In the genomic region with DNA sequence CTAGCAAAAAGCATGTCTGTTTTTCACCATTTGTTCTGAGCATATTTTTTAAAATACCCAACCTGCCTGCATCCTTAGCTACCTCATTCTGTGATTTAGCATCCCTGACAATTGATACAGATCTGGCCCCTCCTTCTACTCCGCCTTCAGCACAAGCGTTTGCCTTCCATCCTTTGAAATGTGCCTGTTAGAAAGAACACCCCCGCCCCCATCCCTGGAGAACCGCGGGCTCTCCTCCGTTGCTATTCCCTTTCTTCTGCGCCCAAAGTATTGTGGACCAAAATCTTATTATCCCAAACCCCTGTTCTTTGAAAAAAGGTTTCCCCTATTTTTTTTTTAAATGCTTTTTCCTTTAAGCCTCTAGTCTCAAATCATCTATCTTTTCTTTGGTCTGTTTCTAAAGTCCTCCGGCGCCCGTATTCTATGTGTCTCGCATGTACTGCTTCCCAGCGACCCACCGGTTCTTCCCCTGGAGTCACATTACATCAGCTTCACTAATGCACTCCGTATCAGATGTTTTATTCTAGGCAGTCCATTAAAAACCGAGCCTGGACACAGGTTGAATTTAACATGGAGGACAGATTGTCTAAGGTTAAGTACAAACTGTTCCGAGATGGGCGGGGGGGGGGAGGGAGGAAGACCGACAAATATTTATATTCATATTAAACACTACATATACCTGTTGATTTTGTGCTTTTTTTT, we compare ENCODE assay signal across 8 mouse cellular contexts. TPM values are rescaled to one million over a fixed set of nuclear protein-coding genes. Genes with fewer than 3 reads are reported as not detected.
DNase-seq lines count a peak whose midpoint lies in the region; ATAC-seq lines count a peak whose summit lies in the region.

No protein-coding gene starts in this region.

- no peak for ATAC-seq in lung, embryonic 16.5 days (ENCODE audit: low read depth)
- ATAC-seq in embryonic facial prominence, embryonic 15.5 days (ENCODE audit: insufficient number of reproducible peaks, low FRiP score, low TSS enrichment, low read depth): peak; percentile 22; the same call in 1 of the 2 replicates
- ATAC-seq in megakaryocyte-erythroid progenitor cell, adult 5-6 weeks (replicated peaks; ENCODE audit: low FRiP score, low TSS enrichment, poor library complexity, severe bottlenecking): no peak

- peaks cover 12% of the 10 kb centered on the region for H3K4me1 ChIP-seq in lung, embryonic 16.5 days (replicated peaks; ENCODE audit: control insufficient read depth, insufficient read depth, low read length)
- H3K4me1 ChIP-seq in embryonic facial prominence, embryonic 15.5 days: peaks cover 21% of the 10 kb centered on the region

- peak overlapping the region; percentile 61 for H3K4me3 ChIP-seq in lung, embryonic 16.5 days (ENCODE audit: low read length)
- H3K4me3 ChIP-seq in embryonic facial prominence, embryonic 15.5 days (replicated peaks): peak overlapping the region; percentile 48

- H3K4me2 ChIP-seq in lung, embryonic 16.5 days (ENCODE audit: low read depth, low read length): peak overlapping the region; percentile 99
- H3K4me2 ChIP-seq in embryonic facial prominence, embryonic 15.5 days (replicated peaks): peak overlapping the region; percentile 95

- H3K36me3 ChIP-seq in lung, embryonic 16.5 days (ENCODE audit: control insufficient read depth, insufficient read depth, low read length): no peaks in the 10 kb centered on the region
- no peaks in the 10 kb centered on the region for H3K36me3 ChIP-seq in embryonic facial prominence, embryonic 15.5 days

- WGBS in lung, embryonic 16.5 days: 1% methylated on average over 18 of the region's 18 CpGs
- WGBS in embryonic facial prominence, embryonic 15.5 days: under 1% methylated on average over 18 of the region's 18 CpGs

- H3K9ac ChIP-seq in lung, embryonic 16.5 days (ENCODE audit: low read length): no peak overlapping the region
- H3K9ac ChIP-seq in embryonic facial prominence, embryonic 15.5 days: no peak overlapping the region

- H3K27me3 ChIP-seq in lung, embryonic 16.5 days (ENCODE audit: control insufficient read depth, insufficient read depth, low read depth, low read length): peaks cover 34% of the 10 kb centered on the region
- H3K27me3 ChIP-seq in embryonic facial prominence, embryonic 15.5 days: peaks cover 34% of the 10 kb centered on the region

- no peak for DNase-seq in lung, postnatal 14 days
- peak; percentile 36 to 51 for DNase-seq in layer of hippocampus, postnatal 36 days
- peak; percentile 26 for DNase-seq in neural tube, embryonic 10.5 days (ENCODE audit: extremely low spot score, low spot score)
- no peak for DNase-seq in adrenal gland, adult 18-20 months (ENCODE audit: low spot score in 2 of 2)
- DNase-seq in thymus, postnatal 25 days: no peak

- H3K9me3 ChIP-seq in lung, embryonic 16.5 days (ENCODE audit: control insufficient read depth, low read length): no peaks in the 10 kb centered on the region
- H3K9me3 ChIP-seq in embryonic facial prominence, embryonic 15.5 days (replicated peaks): no peaks in the 10 kb centered on the region

- H3K27ac ChIP-seq in lung, embryonic 16.5 days (ENCODE audit: low read length): no peak overlapping the region
- no peak overlapping the region for H3K27ac ChIP-seq in embryonic facial prominence, embryonic 15.5 days (replicated peaks)

RNA-seq across cellular contexts. Expression of gene Uchl1, which starts 0.6 kb away (rescaled TPM):
- 59.2 and 62.0 TPM in 2 replicates for polyA plus RNA-seq in lung, embryonic 16.5 days (2015; fragmentation: Nextera tagmentation; extraction: Ambion mirVana)
- polyA plus RNA-seq in embryonic facial prominence, embryonic 15.5 days (2015; fragmentation: Nextera tagmentation; extraction: Ambion mirVana): 49.6 and 64.0 TPM in 2 replicates
- 100 to 1,000 TPM; 825 to 952 TPM for total RNA-seq in layer of hippocampus, postnatal 36 days (2021)
- 100 to 1,000 TPM in 1 of 2 experiments, 10 to 100 TPM in 1; 55.1 to 104 TPM for total RNA-seq in adrenal gland, adult 18-20 months (2021)
- total RNA-seq in megakaryocyte-erythroid progenitor cell, adult 5-6 weeks (2014; fragmentation: Nextera tagmentation): 0.48 TPM in 1 of 2 replicates, not detected in the other
- 1.4 TPM in 1 of 2 replicates, not detected in the other for total RNA-seq in megakaryocyte-erythroid progenitor cell, adult 5-6 weeks (2017)

RNA-seq across cellular contexts. Expression of gene Apbb2, which starts 56.8 kb away (rescaled TPM):
- polyA plus RNA-seq in lung, embryonic 16.5 days (2015; fragmentation: Nextera tagmentation; extraction: Ambion mirVana): 56.7 and 57.0 TPM in 2 replicates
- 43.6 and 54.7 TPM in 2 replicates for polyA plus RNA-seq in embryonic facial prominence, embryonic 15.5 days (2015; fragmentation: Nextera tagmentation; extraction: Ambion mirVana)
- 10 to 100 TPM; 48.7 to 59.2 TPM for total RNA-seq in layer of hippocampus, postnatal 36 days (2021)
- 10 to 100 TPM; 37.4 to 54.0 TPM for total RNA-seq in adrenal gland, adult 18-20 months (2021)
- total RNA-seq in megakaryocyte-erythroid progenitor cell, adult 5-6 weeks (2014; fragmentation: Nextera tagmentation): 2.4 and 2.5 TPM in 2 replicates
- 1.9 TPM in 1 of 2 replicates, not detected in the other for total RNA-seq in megakaryocyte-erythroid progenitor cell, adult 5-6 weeks (2017)

Comparison
In these comparisons a context has a peak if more than half of its experiments do, and no peak if none do; other contexts are left out.
1. DNase-seq: peak in layer of hippocampus, postnatal 36 days (2 of 2) and neural tube, embryonic 10.5 days (single experiment); none in lung, postnatal 14 days (single experiment), adrenal gland, adult 18-20 months (0 of 2) and thymus, postnatal 25 days (single experiment).
2. RNA of gene Uchl1, which starts 0.6 kb away (total RNA-seq): 825 to 952 TPM in layer of hippocampus, postnatal 36 days and 55.1 to 104 TPM in adrenal gland, adult 18-20 months; 0.48 to 1.4 TPM in megakaryocyte-erythroid progenitor cell, adult 5-6 weeks; every median in the first group is over 10 times any median in the second.
3. RNA of gene Apbb2, which starts 56.8 kb away (total RNA-seq): 48.7 to 59.2 TPM in layer of hippocampus, postnatal 36 days and 37.4 to 54.0 TPM in adrenal gland, adult 18-20 months; 1.9 to 2.5 TPM in megakaryocyte-erythroid progenitor cell, adult 5-6 weeks; every median in the first group is over 10 times any median in the second.